Mouse (Mus musculus) macrophage (primary cell): ENCODE measurements around the gene Olfr790. TPM values are rescaled to one million over a fixed set of nuclear protein-coding genes. Genes with fewer than 3 reads are reported as not detected.

Experiments used
- H3K27ac ChIP-seq: fragments of 350-480 bp; formaldehyde crosslinking; 2 replicates; pipeline ENCODE4 v1.9.0; 2021
- H3K36me3 ChIP-seq: fragments of 350-480 bp; formaldehyde crosslinking; 2 replicates; pipeline ENCODE4 v1.9.0; 2021; ENCODE audit errors: inconsistent target
- H3K4me3 ChIP-seq: fragments of 350-480 bp; formaldehyde crosslinking; 2 replicates; pipeline ENCODE4 v1.9.0; 2021; ENCODE audit errors: inconsistent target
- H3K79me2 ChIP-seq: fragments of 350-480 bp; formaldehyde crosslinking; 2 replicates; pipeline ENCODE4 v1.9.0; 2021; ENCODE audit errors: inconsistent target
- WGBS: methylation state at CpG from one replicate; pipeline ENCODE4 v1.1.7; 2026; ENCODE audit warnings: inconsistent platforms; ENCODE audit not compliant: missing documents; 5-methylcytosine and 5-hydroxymethylcytosine counted together
- polyA plus RNA-seq: library from polyadenylated mRNA; stranded (reverse); fragments of 250-400 nt; gene quantifications from 3 replicates; pipeline ENCODE4 v1.2.4, GENCODE M21; 2018; ENCODE audit warnings: inconsistent platforms
- total RNA-seq, 78 experiments: library from RNA; depleted of rRNA; stranded (reverse); fragments of 250-400 nt; gene quantifications; 1 replicate in 9 of 78; 2 replicates in 24 of 78; 3 replicates in 43 of 78; 4 replicates in 2 of 78; pipeline ENCODE4 v1.2.4; 2018; ENCODE audit warnings: inconsistent platforms in 56 of 78

Gene Olfr790
- not detected for total RNA-seq (2018; cell fraction: chromatin; rRNA removed)
- total RNA-seq (2018; cell fraction: cytosol; rRNA removed), result not detected
- not detected for total RNA-seq (2018; cell fraction: nucleus; rRNA removed)
- polyA plus RNA-seq, result not detected in 3 replicates

GRCm38 (mm10) chr10:129498192-129498591 is at the start of gene Olfr790:
Gene Olfr790 (plus strand): TSS chr10:129498492.
- H3K36me3 ChIP-seq, result no peaks in the 10 kb centered on the region
- H3K4me3 ChIP-seq, result no peak within 1 kb of the TSS
- H3K27ac ChIP-seq, result no peak within 1 kb of the TSS
- H3K79me2 ChIP-seq, result no peaks in the 10 kb centered on the region

DNA sequence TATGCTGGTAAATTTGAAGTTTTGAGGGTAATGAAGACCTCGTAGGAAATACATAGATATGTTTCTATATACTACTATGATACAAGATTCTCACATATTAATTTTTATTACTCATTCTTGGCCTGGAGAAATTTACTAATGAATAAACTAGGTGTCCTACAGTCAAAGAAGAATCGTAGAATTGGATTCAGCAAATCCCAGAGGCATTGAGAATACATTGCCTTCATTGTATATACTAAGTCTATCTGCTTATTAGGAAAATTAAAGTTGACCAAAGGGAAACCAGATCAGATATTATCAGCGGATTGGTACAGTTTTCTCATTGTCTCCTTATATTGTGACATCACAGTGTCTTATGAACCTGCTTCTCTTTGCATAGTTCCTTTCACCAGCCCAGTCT is 36.7 kb upstream of the Olfr790 start, which contains the start of gene Olfr787:
Gene Olfr787 (plus strand): TSS at position 301 of the 400 bp plus-strand sequence.
- Histone ChIP-seq H3K27ac (no peak within 1 kb of the TSS), H3K4me3 (no peak within 1 kb of the TSS), H3K36me3 (no peaks in the 10 kb centered on the region), H3K79me2 (no peaks in the 10 kb centered on the region)
- WGBS, result 79% methylated on average over 3 of the region's 3 CpGs

- Histone ChIP-seq H3K4me3 (no peak within 1 kb of the TSS), H3K36me3 (no peaks in the 10 kb centered on the region), H3K79me2 (no peaks in the 10 kb centered on the region), H3K27ac (no peak within 1 kb of the TSS)
These were observed 27.6 kb upstream of the Olfr790 start, which contains the start of gene Olfr788 for GRCm38 (mm10) chr10:129470698-129471097. Gene Olfr788 (plus strand): TSS chr10:129470998.

DNA sequence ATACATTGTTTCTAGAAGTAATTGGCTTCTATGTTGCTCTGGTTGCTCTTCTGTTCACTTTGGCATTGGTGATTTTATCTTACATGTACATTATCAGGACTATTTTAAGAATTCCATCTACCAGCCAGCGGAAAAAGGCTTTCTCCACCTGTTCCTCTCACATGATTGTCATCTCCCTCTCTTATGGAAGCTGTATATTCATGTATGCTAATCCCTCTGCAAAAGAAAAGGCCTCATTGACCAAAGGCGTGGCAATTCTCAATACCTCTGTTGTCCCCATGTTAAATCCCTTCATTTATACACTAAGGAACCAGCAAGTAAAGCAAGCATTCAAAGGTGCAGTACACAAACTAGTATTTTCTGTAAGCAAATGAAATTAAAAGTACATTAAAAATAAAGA is 25.0 kb upstream of the Olfr790 start:
- 83% methylated on average over 2 of the region's 2 CpGs for WGBS
- H3K4me3 ChIP-seq, result no peak overlapping the region
- no peak overlapping the region for H3K27ac ChIP-seq
- H3K36me3 ChIP-seq, result no peaks in the 10 kb centered on the region
- no peaks in the 10 kb centered on the region for H3K79me2 ChIP-seq

DNA sequence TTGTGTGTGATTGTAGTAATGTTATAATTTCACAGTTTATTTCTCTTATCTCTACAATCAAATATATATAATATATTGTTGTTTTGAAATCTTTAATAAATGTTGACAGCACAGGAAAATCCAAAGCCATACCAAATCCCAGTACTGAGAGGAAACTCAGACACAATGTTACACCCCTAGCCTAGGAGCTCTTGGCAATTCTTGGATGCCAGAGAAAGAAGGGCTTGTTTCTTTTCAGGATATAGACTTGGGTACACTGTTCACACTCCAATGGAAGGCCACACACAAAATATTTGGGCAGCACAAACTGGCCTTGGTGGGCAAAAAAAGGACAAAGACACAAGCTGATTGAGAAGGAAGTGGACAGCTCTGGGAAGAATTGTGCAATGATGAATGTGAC is 24.6 kb upstream of the Olfr790 start:
- no peak overlapping the region for H3K27ac ChIP-seq
- H3K4me3 ChIP-seq, result no peak overlapping the region
- H3K36me3 ChIP-seq, result no peaks in the 10 kb centered on the region
- H3K79me2 ChIP-seq, result no peaks in the 10 kb centered on the region

- Histone ChIP-seq H3K27ac (no peak within 1 kb of the TSS), H3K36me3 (no peaks in the 10 kb centered on the region), H3K79me2 (no peaks in the 10 kb centered on the region), H3K4me3 (no peak within 1 kb of the TSS)
- 69% methylated on average over 2 of the region's 2 CpGs for WGBS
These were observed 13.8 kb upstream of the Olfr790 start, which contains the start of gene Olfr789 for GRCm38 (mm10) chr10:129484452-129484851. Gene Olfr789 (plus strand): TSS chr10:129484752.

DNA sequence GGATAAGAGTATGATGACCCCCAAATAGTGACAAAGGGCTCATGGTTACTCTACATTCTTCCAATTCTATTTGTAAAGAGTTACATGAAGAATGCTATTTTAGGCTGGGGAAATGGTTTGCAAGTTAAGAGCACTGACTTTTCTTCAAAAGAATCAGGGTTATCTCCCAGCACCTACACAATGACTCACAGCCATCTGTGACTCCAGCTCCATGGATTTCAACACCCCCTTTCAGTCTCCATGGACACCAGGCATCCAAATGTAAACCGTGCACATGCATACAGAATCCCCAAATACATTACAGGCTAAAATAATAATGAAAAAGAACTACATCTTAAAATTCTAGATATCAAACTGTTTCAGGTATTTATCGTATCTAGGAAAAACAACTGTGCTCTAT is 8.2 kb upstream of the Olfr790 start:
- no peak overlapping the region for H3K4me3 ChIP-seq
- no peaks in the 10 kb centered on the region for H3K79me2 ChIP-seq
- H3K27ac ChIP-seq, result no peak overlapping the region
- WGBS, result 77% methylated on average over 2 of the region's 2 CpGs
- H3K36me3 ChIP-seq, result no peaks in the 10 kb centered on the region

DNA sequence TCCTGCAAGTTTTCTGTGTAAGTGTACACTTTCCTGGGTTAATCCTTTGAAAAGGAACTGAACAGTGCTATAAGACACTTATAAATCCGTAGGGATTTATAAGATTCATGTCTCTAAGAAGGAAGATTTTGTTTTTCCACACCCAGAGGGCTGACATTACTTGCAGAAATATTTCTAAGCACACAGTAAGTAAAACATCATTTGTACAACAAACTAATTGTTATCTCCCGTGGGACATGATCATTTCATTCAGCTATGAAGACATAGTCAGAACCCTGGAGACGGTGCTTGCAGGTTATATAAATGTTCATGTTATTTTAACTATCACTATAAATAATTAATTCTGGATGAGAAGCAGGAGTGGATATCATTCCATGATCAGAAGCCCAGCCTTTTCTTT is 23.2 kb downstream of the Olfr790 start, which contains the start of gene Olfr791:
Gene Olfr791 (plus strand): TSS at position 301 of the 400 bp plus-strand sequence.
- H3K79me2 ChIP-seq, result no peaks in the 10 kb centered on the region
- H3K36me3 ChIP-seq, result no peaks in the 10 kb centered on the region
- H3K4me3 ChIP-seq, result no peak within 1 kb of the TSS
- no peak within 1 kb of the TSS for H3K27ac ChIP-seq
- 66% methylated on average over 3 of the region's 3 CpGs for WGBS

DNA sequence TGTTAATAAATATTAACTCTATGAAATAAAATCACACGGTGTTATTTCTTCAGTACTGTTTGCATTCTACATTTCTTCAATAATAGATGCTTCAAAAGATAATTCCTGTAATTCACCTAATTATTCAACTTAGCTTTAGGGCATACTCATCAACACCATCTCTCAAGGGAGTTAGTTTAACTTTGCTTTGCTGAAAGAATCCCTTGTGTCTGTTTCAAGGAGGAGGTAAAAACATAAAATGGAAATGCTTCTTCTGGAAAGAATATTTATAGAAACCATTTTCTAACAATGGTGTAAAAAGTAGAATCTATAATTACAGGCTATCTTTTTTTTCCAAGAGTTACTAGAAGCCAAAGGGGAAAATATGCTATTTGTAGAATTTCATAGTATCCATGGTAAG is 40.6 kb downstream of the Olfr790 start, which contains the start of gene Olfr792:
Gene Olfr792 (plus strand): TSS at position 301 of the 400 bp plus-strand sequence.
- WGBS, result 82% methylated on average over 1 of the region's 1 CpGs
- Histone ChIP-seq H3K79me2 (no peaks in the 10 kb centered on the region), H3K4me3 (no peak within 1 kb of the TSS), H3K27ac (no peak within 1 kb of the TSS), H3K36me3 (no peaks in the 10 kb centered on the region)

DNA sequence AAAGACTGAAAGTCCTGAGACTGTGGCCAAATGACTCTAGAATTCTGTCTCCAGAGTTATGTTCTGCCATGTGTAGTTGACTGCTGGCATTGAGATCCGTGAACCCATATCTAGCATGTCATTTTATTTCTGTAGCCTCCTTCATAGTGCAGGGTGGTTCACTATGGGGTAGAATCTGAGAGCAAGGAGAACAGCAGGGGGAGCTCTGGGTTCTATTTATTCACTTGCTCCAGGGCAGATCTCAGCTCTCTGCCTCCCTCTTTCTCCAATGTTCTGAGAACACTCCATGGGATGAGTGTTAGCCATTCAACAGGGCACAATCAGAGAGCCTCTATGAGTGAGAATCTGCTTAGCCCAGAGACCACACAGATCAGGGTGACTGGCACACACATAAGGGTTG is 51.1 kb downstream of the Olfr790 start:
- Histone ChIP-seq H3K4me3 (no peak overlapping the region), H3K79me2 (no peaks in the 10 kb centered on the region)
- WGBS, result 55% methylated on average over 1 of the region's 1 CpGs

More for the DNA sequence above, 51.1 kb downstream of the Olfr790 start:
- Histone ChIP-seq H3K36me3 (no peaks in the 10 kb centered on the region), H3K27ac (no peak overlapping the region)

Other genes starting within 250 kb of the Olfr790 start
- gene Olfr776, start 239.4 kb upstream of the Olfr790 start, polyA plus RNA-seq, result not detected in 3 replicates
- not detected in 3 replicates for gene Olfr777, start 227.0 kb upstream of the Olfr790 start, polyA plus RNA-seq
- gene Olfr780, start 180.4 kb upstream of the Olfr790 start, polyA plus RNA-seq, result not detected in 3 replicates
- gene Olfr781, start 169.6 kb upstream of the Olfr790 start, polyA plus RNA-seq, result not detected in 3 replicates
- not detected in 3 replicates for gene Olfr782, start 149.6 kb upstream of the Olfr790 start, polyA plus RNA-seq
- gene Olfr784, start 114.4 kb upstream of the Olfr790 start, polyA plus RNA-seq, result not detected in 3 replicates
- gene Olfr785, start 93.1 kb upstream of the Olfr790 start, polyA plus RNA-seq, result not detected in 3 replicates
- not detected in 3 replicates for gene Olfr786, start 71.2 kb upstream of the Olfr790 start, polyA plus RNA-seq
- not detected in 3 replicates for gene Olfr787, start 36.6 kb upstream of the Olfr790 start, polyA plus RNA-seq
- gene Olfr788, start 27.5 kb upstream of the Olfr790 start, polyA plus RNA-seq, result not detected in 3 replicates
- not detected in 3 replicates for gene Olfr789, start 13.7 kb upstream of the Olfr790 start, polyA plus RNA-seq
- gene Olfr791, start 23.3 kb downstream of the Olfr790 start, polyA plus RNA-seq, result not detected in 3 replicates
- gene Olfr792, start 40.7 kb downstream of the Olfr790 start, polyA plus RNA-seq, result not detected in 3 replicates
- gene Olfr794, start 69.2 kb downstream of the Olfr790 start, polyA plus RNA-seq, result not detected in 3 replicates
- not detected in 3 replicates for gene Olfr796, start 114.1 kb downstream of the Olfr790 start, polyA plus RNA-seq
- gene Olfr798, start 129.4 kb downstream of the Olfr790 start, polyA plus RNA-seq, result not detected in 3 replicates
- not detected in 3 replicates for gene Olfr799, start 139.0 kb downstream of the Olfr790 start, polyA plus RNA-seq
- not detected in 3 replicates for gene Olfr800, start 159.2 kb downstream of the Olfr790 start, polyA plus RNA-seq
- not detected in 3 replicates for gene Olfr801, start 175.4 kb downstream of the Olfr790 start, polyA plus RNA-seq
- gene Olfr802, start 189.7 kb downstream of the Olfr790 start, polyA plus RNA-seq, result not detected in 3 replicates
- gene Olfr803, start 195.8 kb downstream of the Olfr790 start, polyA plus RNA-seq, result not detected in 3 replicates
- not detected in 3 replicates for gene Olfr804, start 204.7 kb downstream of the Olfr790 start, polyA plus RNA-seq
- not detected in 3 replicates for gene Olfr805, start 230.9 kb downstream of the Olfr790 start, polyA plus RNA-seq
- not detected in 3 replicates for gene Olfr806, start 243.4 kb downstream of the Olfr790 start, polyA plus RNA-seq